Mouse (Mus musculus): Measurements from ENCODE around the gene Arcn1. TPM values are rescaled to one million over a fixed set of nuclear protein-coding genes. Genes with fewer than 3 reads are reported as not detected.

Arcn1 gene
- polyA plus RNA-seq, 1 experiment from 2014 or later: 92.3 TPM

GRCm38 (mm10) chr9:44732130-44732549 lies 35.5 kb downstream of the Arcn1 start:
- TF ChIP-seq EP300 (IDR thresholded peaks at IDR 0.05): no peak
- TF ChIP-seq CTCF (IDR thresholded peaks at IDR 0.05): peak; percentile 20
- ATAC-seq (no peak), DNase-seq (ENCODE audit: low spot score) (no peak)
- Histone ChIP-seq H3K4me2 (replicated peaks; ENCODE audit: low read depth, low read length) (peak overlapping the region; percentile 82), H3K36me3 (ENCODE audit: insufficient read depth, low read length) (peaks cover under 1% of the 10 kb centered on the region), H3K4me1 (ENCODE audit: insufficient read depth, low read depth, low read length) (peaks cover 5% of the 10 kb centered on the region; the same call in 1 of the 2 replicates), H3K9ac (replicated peaks; ENCODE audit: low read depth) (0 out of 2 replicates have a peak overlapping the region, but pooled peaks have one; percentile 5), H3K27me3 (replicated peaks; ENCODE audit: insufficient read depth, low read length) (no peaks in the 10 kb centered on the region), H3K4me3 (ENCODE audit: low read depth, low read length) (no peak overlapping the region), H3K27ac (ENCODE audit: low read length) (peak overlapping the region; percentile 88), H3K9me3 (ENCODE audit: low read length) (no peaks in the 10 kb centered on the region)
- WGBS: 43% methylated on average over 5 of the region's 5 CpGs

- H3K27me3 ChIP-seq (replicated peaks; ENCODE audit: insufficient read depth, low read length): no peaks in the 10 kb centered on the region
- DNase-seq (ENCODE audit: low spot score) (no peak), ATAC-seq (no peak)
- no peak overlapping the region for H3K9ac ChIP-seq (replicated peaks; ENCODE audit: low read depth)
- no peak overlapping the region for H3K4me3 ChIP-seq (ENCODE audit: low read depth, low read length)
- no peak overlapping the region for H3K4me2 ChIP-seq (replicated peaks; ENCODE audit: low read depth, low read length)
- WGBS: 68% methylated on average over 5 of the region's 5 CpGs
- TF ChIP-seq CTCF (IDR thresholded peaks at IDR 0.05) (no peak), EP300 (IDR thresholded peaks at IDR 0.05) (no peak)
- peaks cover 4% of the 10 kb centered on the region for H3K36me3 ChIP-seq (ENCODE audit: insufficient read depth, low read length)
- no peaks in the 10 kb centered on the region for H3K9me3 ChIP-seq (ENCODE audit: low read length)
- H3K4me1 ChIP-seq (ENCODE audit: insufficient read depth, low read depth, low read length): peaks cover 4% of the 10 kb centered on the region; the same call in 1 of the 2 replicates
- H3K27ac ChIP-seq (ENCODE audit: low read length): no peak overlapping the region
Measured at GRCm38 (mm10) chr9:44727441-44727840, 40.2 kb downstream of the Arcn1 start.

GRCm38 (mm10) chr9:44726431-44727146 lies 41.1 kb downstream of the Arcn1 start:
- no peak overlapping the region for H3K4me2 ChIP-seq (replicated peaks; ENCODE audit: low read depth, low read length)
- H3K4me1 ChIP-seq (ENCODE audit: insufficient read depth, low read depth, low read length): peaks cover 4% of the 10 kb centered on the region; the same call in 1 of the 2 replicates
- H3K4me3 ChIP-seq (ENCODE audit: low read depth, low read length): no peak overlapping the region
- H3K27ac ChIP-seq (ENCODE audit: low read length): no peak overlapping the region
- WGBS: 21% methylated on average over 10 of the region's 10 CpGs
- peaks cover 4% of the 10 kb centered on the region for H3K36me3 ChIP-seq (ENCODE audit: insufficient read depth, low read length)
- no peak overlapping the region for H3K9ac ChIP-seq (replicated peaks; ENCODE audit: low read depth)
- H3K9me3 ChIP-seq (ENCODE audit: low read length): no peaks in the 10 kb centered on the region
- no peak for TF ChIP-seq CTCF (IDR thresholded peaks at IDR 0.05)
- no peak for TF ChIP-seq EP300 (IDR thresholded peaks at IDR 0.05)
- DNase-seq (ENCODE audit: low spot score) (no peak), ATAC-seq (no peak)
- H3K27me3 ChIP-seq (replicated peaks; ENCODE audit: insufficient read depth, low read length): no peaks in the 10 kb centered on the region

- no peak for TF ChIP-seq CTCF (IDR thresholded peaks at IDR 0.05)
- TF ChIP-seq EP300 (IDR thresholded peaks at IDR 0.05): no peak
- WGBS: 40% methylated on average over 2 of the region's 2 CpGs
- DNase-seq (ENCODE audit: low spot score): no peak
- no peak for ATAC-seq
- Histone ChIP-seq H3K9me3 (ENCODE audit: low read length) (no peaks in the 10 kb centered on the region), H3K4me1 (ENCODE audit: insufficient read depth, low read depth, low read length) (peaks cover 11% of the 10 kb centered on the region), H3K4me3 (ENCODE audit: low read depth, low read length) (no peak overlapping the region), H3K27me3 (replicated peaks; ENCODE audit: insufficient read depth, low read length) (no peaks in the 10 kb centered on the region), H3K9ac (replicated peaks; ENCODE audit: low read depth) (no peak overlapping the region), H3K36me3 (ENCODE audit: insufficient read depth, low read length) (peaks cover 4% of the 10 kb centered on the region), H3K27ac (ENCODE audit: low read length) (peak overlapping the region; percentile 59), H3K4me2 (replicated peaks; ENCODE audit: low read depth, low read length) (no peak overlapping the region)
Measured at GRCm38 (mm10) chr9:44724665-44725064, 43.0 kb downstream of the Arcn1 start.

- Histone ChIP-seq H3K4me1 (ENCODE audit: insufficient read depth, low read depth, low read length) (peaks cover 11% of the 10 kb centered on the region), H3K4me2 (replicated peaks; ENCODE audit: low read depth, low read length) (no peak overlapping the region), H3K27me3 (replicated peaks; ENCODE audit: insufficient read depth, low read length) (no peaks in the 10 kb centered on the region), H3K36me3 (ENCODE audit: insufficient read depth, low read length) (peaks cover 4% of the 10 kb centered on the region), H3K27ac (ENCODE audit: low read length) (peak overlapping the region; percentile 76; the same call in 1 of the 2 replicates), H3K4me3 (ENCODE audit: low read depth, low read length) (no peak overlapping the region), H3K9ac (replicated peaks; ENCODE audit: low read depth) (no peak overlapping the region), H3K9me3 (ENCODE audit: low read length) (no peaks in the 10 kb centered on the region)
- ATAC-seq (peak; percentile 78), DNase-seq (ENCODE audit: low spot score) (peak; percentile 75)
- WGBS: 29% methylated on average over 6 of the region's 6 CpGs
- TF ChIP-seq EP300 (IDR thresholded peaks at IDR 0.05): peak; percentile 80
- no peak for TF ChIP-seq CTCF (IDR thresholded peaks at IDR 0.05)
Measured at GRCm38 (mm10) chr9:44724223-44724622, 43.4 kb downstream of the Arcn1 start.

GRCm38 (mm10) chr9:44723521-44724041 lies 44.1 kb downstream of the Arcn1 start:
- DNase-seq (ENCODE audit: low spot score) (no peak), ATAC-seq (no peak)
- Histone ChIP-seq H3K27ac (ENCODE audit: low read length) (peak overlapping the region; percentile 76), H3K4me2 (replicated peaks; ENCODE audit: low read depth, low read length) (no peak overlapping the region), H3K27me3 (replicated peaks; ENCODE audit: insufficient read depth, low read length) (no peaks in the 10 kb centered on the region), H3K9me3 (ENCODE audit: low read length) (no peaks in the 10 kb centered on the region), H3K4me3 (ENCODE audit: low read depth, low read length) (no peak overlapping the region), H3K36me3 (ENCODE audit: insufficient read depth, low read length) (peaks cover 4% of the 10 kb centered on the region), H3K9ac (replicated peaks; ENCODE audit: low read depth) (no peak overlapping the region), H3K4me1 (ENCODE audit: insufficient read depth, low read depth, low read length) (peaks cover 11% of the 10 kb centered on the region)
- 49% methylated on average over 11 of the region's 11 CpGs for WGBS
- no peak for TF ChIP-seq CTCF (IDR thresholded peaks at IDR 0.05)
- no peak for TF ChIP-seq EP300 (IDR thresholded peaks at IDR 0.05)
